Mouse (Mus musculus): ENCODE measurements around the gene Tbk1.
A peak's percentile ranks its signal among the peaks of the same experiment; 100 is the strongest.

The Tbk1 gene

GRCm38 (mm10) chr10:121587371-121587840, 819 bp upstream of the Tbk1 start:
- peak; percentile 16 for DNase-seq (ENCODE audit: low read depth)

GRCm38 (mm10) chr10:121585791-121586642, 570 bp downstream of the Tbk1 start:
- peak; percentile 27 for DNase-seq (ENCODE audit: low read depth)

GRCm38 (mm10) chr10:121585056-121585790, 1.4 kb downstream of the Tbk1 start:
- DNase-seq (ENCODE audit: low read depth): peak; percentile 16

GRCm38 (mm10) chr10:121584033-121584432, 2.6 kb downstream of the Tbk1 start:
- no peak for DNase-seq (ENCODE audit: low read depth)

- no peak for DNase-seq (ENCODE audit: low read depth)
These were observed 3.6 kb downstream of the Tbk1 start for GRCm38 (mm10) chr10:121583016-121583415.

- DNase-seq (ENCODE audit: low read depth): no peak
These were observed 4.3 kb downstream of the Tbk1 start for GRCm38 (mm10) chr10:121582287-121582686.

GRCm38 (mm10) chr10:121581405-121581804, 5.2 kb downstream of the Tbk1 start:
- no peak for DNase-seq (ENCODE audit: low read depth)

- no peak for DNase-seq (ENCODE audit: low read depth)
These were observed 6.2 kb downstream of the Tbk1 start for GRCm38 (mm10) chr10:121580381-121580780.

- no peak for DNase-seq (ENCODE audit: low read depth)
These were observed 10.2 kb downstream of the Tbk1 start for GRCm38 (mm10) chr10:121576372-121576771.

- DNase-seq (ENCODE audit: low read depth): no peak
These were observed 15.0 kb downstream of the Tbk1 start for GRCm38 (mm10) chr10:121571511-121572147.

- DNase-seq (ENCODE audit: low read depth): no peak
These were observed 15.6 kb downstream of the Tbk1 start for GRCm38 (mm10) chr10:121571031-121571430.

GRCm38 (mm10) chr10:121569796-121570195, 16.8 kb downstream of the Tbk1 start:
- DNase-seq (ENCODE audit: low read depth): no peak

GRCm38 (mm10) chr10:121569001-121569589, 17.5 kb downstream of the Tbk1 start:
- DNase-seq (ENCODE audit: low read depth): peak; percentile 44

- DNase-seq (ENCODE audit: low read depth): no peak
These were observed 18.1 kb downstream of the Tbk1 start for GRCm38 (mm10) chr10:121568534-121568933.

GRCm38 (mm10) chr10:121568026-121568425, 18.6 kb downstream of the Tbk1 start:
- no peak for DNase-seq (ENCODE audit: low read depth)

GRCm38 (mm10) chr10:121564447-121564846, 22.1 kb downstream of the Tbk1 start:
- no peak for DNase-seq (ENCODE audit: low read depth)

GRCm38 (mm10) chr10:121558231-121558630, 28.4 kb downstream of the Tbk1 start:
- DNase-seq (ENCODE audit: low read depth): no peak

- no peak for DNase-seq (ENCODE audit: low read depth)
These were observed 30.3 kb downstream of the Tbk1 start for GRCm38 (mm10) chr10:121556263-121556662.

- DNase-seq (ENCODE audit: low read depth): no peak
These were observed 36.3 kb downstream of the Tbk1 start for GRCm38 (mm10) chr10:121550334-121550733.

GRCm38 (mm10) chr10:121549670-121550069, 36.9 kb downstream of the Tbk1 start:
- no peak for DNase-seq (ENCODE audit: low read depth)

- DNase-seq (ENCODE audit: low read depth): no peak
These were observed 39.4 kb downstream of the Tbk1 start for GRCm38 (mm10) chr10:121547162-121547561.

GRCm38 (mm10) chr10:121543577-121543976, 43.0 kb downstream of the Tbk1 start:
- no peak for DNase-seq (ENCODE audit: low read depth)
